ENCODE assay signal across 12 mouse cellular contexts in the genomic region with DNA sequence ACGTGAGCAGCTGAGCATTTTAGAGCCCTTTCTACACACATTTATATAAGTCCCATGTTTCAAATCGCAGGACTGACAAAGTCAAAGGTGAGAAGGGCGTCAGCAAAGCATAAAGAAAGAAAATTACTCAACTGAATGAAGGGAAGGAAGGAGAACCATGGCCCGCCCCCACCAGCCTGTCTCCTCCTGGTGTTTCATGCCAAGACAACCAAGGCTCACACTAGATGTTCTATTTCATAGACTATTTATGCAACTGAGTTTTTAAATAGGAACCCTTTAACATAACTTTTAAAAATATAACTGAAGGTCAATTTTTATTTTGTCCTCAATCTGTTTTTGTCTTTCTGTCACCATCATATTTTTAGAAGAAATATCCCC.
DNase-seq lines count a peak whose midpoint lies in the region; ATAC-seq and TF ChIP-seq lines count a peak whose summit lies in the region.
"Had no signal": no experiment of that assay in that cellular context is flagged by ENCODE, and none has a peak within 500 bp of the region (broad histone marks: within the 10 kb centered on the region; RNA-seq: fewer than 3 reads in every experiment).

No protein-coding gene starts in this region.

- TF ChIP-seq CTCF in gastrocnemius, adult 2 months (IDR thresholded peaks at IDR 0.05), result no peak
- TF ChIP-seq CTCF in ES-Bruce4 (IDR thresholded peaks at IDR 0.05; ENCODE audit: low read depth, low read length), result no peak

- H3K27ac ChIP-seq in gastrocnemius, adult 2 months, result peak overlapping the region; percentile 73
- H3K27ac ChIP-seq in kidney, embryonic 15.5 days, result peak overlapping the region; percentile 70
- H3K27ac ChIP-seq in ES-Bruce4 (ENCODE audit: insufficient read depth, low read length), result peak overlapping the region; percentile 75
- H3K27ac ChIP-seq in intestine, embryonic 15.5 days, result peak overlapping the region; percentile 58; the same call in 1 of the 2 replicates

- no peak overlapping the region for H3K9ac ChIP-seq in kidney, embryonic 15.5 days
- H3K9ac ChIP-seq in ES-Bruce4 (ENCODE audit: low read depth, poor library complexity, severe bottlenecking), result no peak overlapping the region
- H3K9ac ChIP-seq in intestine, embryonic 15.5 days, result no peak overlapping the region
- H3K9ac ChIP-seq: limb, embryonic 13.5 days had no signal

- H3K4me1 ChIP-seq in kidney, embryonic 15.5 days, result peaks cover 8% of the 10 kb centered on the region
- no peaks in the 10 kb centered on the region for H3K4me1 ChIP-seq in ES-Bruce4 (ENCODE audit: control insufficient read depth, insufficient read depth, low read length)
- peaks cover 13% of the 10 kb centered on the region for H3K4me1 ChIP-seq in intestine, embryonic 15.5 days (replicated peaks)

- DNase-seq in gastrocnemius, adult 2 months, result no peak
- DNase-seq in gastrocnemius, adult 8-10 months (ENCODE audit: low spot score in 2 of 2), result no peak
- DNase-seq in kidney, postnatal 25 days, result no peak
- DNase-seq in thymus, postnatal 36 days, result no peak
- DNase-seq in B cell, adult 2 months, result no peak
- DNase-seq: cerebellum, adult 9-10 months had no signal

- H3K9me3 ChIP-seq in kidney, embryonic 15.5 days (replicated peaks), result no peaks in the 10 kb centered on the region
- H3K9me3 ChIP-seq in ES-Bruce4 (replicated peaks; ENCODE audit: control insufficient read depth, insufficient read depth, low read length, poor library complexity, severe bottlenecking), result no peaks in the 10 kb centered on the region
- no peaks in the 10 kb centered on the region; the same call in 1 of the 2 replicates for H3K9me3 ChIP-seq in intestine, embryonic 15.5 days

- TF ChIP-seq POLR2A in ES-Bruce4 (IDR thresholded peaks at IDR 0.05; ENCODE audit: insufficient read depth, low read length), result no peak

- H3K27me3 ChIP-seq in kidney, embryonic 15.5 days, result no peaks in the 10 kb centered on the region
- H3K27me3 ChIP-seq in ES-Bruce4 (ENCODE audit: control insufficient read depth, insufficient read depth, low read length, poor library complexity, severe bottlenecking), result no peaks in the 10 kb centered on the region
- no peaks in the 10 kb centered on the region for H3K27me3 ChIP-seq in intestine, embryonic 15.5 days (replicated peaks)

- ATAC-seq in kidney, embryonic 15.5 days (replicated peaks; ENCODE audit: low FRiP score), result no peak
- 0 out of 2 replicates have a peak, but pooled peaks have one; percentile 15 for ATAC-seq in intestine, embryonic 15.5 days
- ATAC-seq: forebrain, embryonic 16.5 days had no signal

- 37% methylated on average over 4 of the region's 4 CpGs for WGBS in kidney, embryonic 15.5 days
- WGBS in intestine, embryonic 15.5 days, result 37% methylated on average over 4 of the region's 4 CpGs

- no peak overlapping the region for H3K4me2 ChIP-seq in kidney, embryonic 15.5 days
- no peak overlapping the region for H3K4me2 ChIP-seq in intestine, embryonic 15.5 days (replicated peaks)
- H3K4me2 ChIP-seq: limb, embryonic 13.5 days; midbrain, embryonic 11.5 days had no signal

- no peaks in the 10 kb centered on the region for H3K36me3 ChIP-seq in kidney, embryonic 15.5 days
- no peaks in the 10 kb centered on the region for H3K36me3 ChIP-seq in ES-Bruce4 (ENCODE audit: control insufficient read depth, insufficient read depth, low read length, poor library complexity, severe bottlenecking)
- H3K36me3 ChIP-seq in intestine, embryonic 15.5 days, result no peaks in the 10 kb centered on the region

- no peak overlapping the region for H3K4me3 ChIP-seq in gastrocnemius, adult 2 months
- H3K4me3 ChIP-seq in kidney, embryonic 15.5 days (replicated peaks), result no peak overlapping the region
- no peak overlapping the region for H3K4me3 ChIP-seq in ES-Bruce4 (ENCODE audit: low read depth, low read length)
- no peak overlapping the region for H3K4me3 ChIP-seq in intestine, embryonic 15.5 days (replicated peaks)
- H3K4me3 ChIP-seq: limb, embryonic 13.5 days had no signal

- no peak for TF ChIP-seq EP300 in ES-Bruce4 (IDR thresholded peaks at IDR 0.05; ENCODE audit: insufficient read depth, low read depth, low read length)

- intact Hi-C loops in gastrocnemius, adult 2 months (cut with DNase I), result no loop called here
